Mouse (Mus musculus) urinary bladder, postnatal 0 days (tissue): Measurements from ENCODE around the gene Brf1. TPM values are rescaled to one million over a fixed set of nuclear protein-coding genes. Genes with fewer than 3 reads are reported as not detected.

Experiments
- microRNA-seq: library from miRNA; unstranded; fragments of <30 nt; microRNA quantifications from one replicate; pipeline ENCODE4, GENCODE M21; 2016
- polyA plus RNA-seq: library from polyadenylated mRNA; unstranded; fragments of >200 nt; fragmentation: Nextera tagmentation; extraction: Ambion mirVana; gene quantifications from 2 replicates; pipeline ENCODE4 v1.2.1, GENCODE M21; 2015

Gene Brf1
- 33.3 and 34.9 TPM in 2 replicates for polyA plus RNA-seq

DNA sequence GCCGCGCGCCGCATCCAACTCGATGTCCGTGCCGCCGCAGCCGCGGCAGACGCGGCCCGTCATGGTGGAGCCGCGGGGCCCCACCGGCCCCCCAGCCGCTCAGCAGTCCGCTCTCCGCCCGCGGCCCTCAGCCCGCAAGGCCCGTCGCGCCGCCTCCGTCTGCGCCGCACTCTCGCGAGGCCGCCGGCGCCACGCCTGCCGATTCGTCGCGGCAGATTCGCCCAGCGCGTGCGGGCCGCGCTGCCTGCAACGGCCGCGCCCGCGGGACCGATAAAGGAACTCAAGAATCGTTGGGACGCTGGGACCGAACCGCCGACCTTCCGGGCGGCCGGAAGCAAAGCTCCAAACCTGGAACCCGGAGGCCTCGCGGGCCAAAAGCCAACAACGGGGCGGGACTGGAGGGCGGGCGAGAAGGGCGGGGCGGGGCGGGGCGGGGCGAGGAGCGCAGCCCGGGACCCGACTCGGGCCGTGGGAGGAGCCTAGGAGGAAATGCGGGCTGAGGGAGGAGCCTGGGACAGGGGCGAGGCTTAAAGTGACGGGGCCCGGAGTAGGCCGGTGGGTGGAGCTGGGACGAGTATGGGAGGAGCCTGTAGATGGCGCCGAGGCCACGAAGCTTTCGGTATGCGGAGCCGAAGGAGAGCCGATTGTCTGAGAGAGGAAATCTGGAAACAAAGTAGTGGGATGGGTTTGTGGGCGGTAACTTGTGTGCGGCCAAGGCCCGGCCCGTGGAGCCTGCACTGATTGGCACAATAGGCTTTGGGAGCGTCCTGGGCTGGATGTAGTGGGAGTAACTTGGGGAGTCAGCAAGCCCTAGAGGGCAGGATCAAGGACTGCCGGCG is at the start of gene Brf1:
Brf1 (minus strand) TSS at position 411 of the 839 bp plus-strand sequence.

DNA sequence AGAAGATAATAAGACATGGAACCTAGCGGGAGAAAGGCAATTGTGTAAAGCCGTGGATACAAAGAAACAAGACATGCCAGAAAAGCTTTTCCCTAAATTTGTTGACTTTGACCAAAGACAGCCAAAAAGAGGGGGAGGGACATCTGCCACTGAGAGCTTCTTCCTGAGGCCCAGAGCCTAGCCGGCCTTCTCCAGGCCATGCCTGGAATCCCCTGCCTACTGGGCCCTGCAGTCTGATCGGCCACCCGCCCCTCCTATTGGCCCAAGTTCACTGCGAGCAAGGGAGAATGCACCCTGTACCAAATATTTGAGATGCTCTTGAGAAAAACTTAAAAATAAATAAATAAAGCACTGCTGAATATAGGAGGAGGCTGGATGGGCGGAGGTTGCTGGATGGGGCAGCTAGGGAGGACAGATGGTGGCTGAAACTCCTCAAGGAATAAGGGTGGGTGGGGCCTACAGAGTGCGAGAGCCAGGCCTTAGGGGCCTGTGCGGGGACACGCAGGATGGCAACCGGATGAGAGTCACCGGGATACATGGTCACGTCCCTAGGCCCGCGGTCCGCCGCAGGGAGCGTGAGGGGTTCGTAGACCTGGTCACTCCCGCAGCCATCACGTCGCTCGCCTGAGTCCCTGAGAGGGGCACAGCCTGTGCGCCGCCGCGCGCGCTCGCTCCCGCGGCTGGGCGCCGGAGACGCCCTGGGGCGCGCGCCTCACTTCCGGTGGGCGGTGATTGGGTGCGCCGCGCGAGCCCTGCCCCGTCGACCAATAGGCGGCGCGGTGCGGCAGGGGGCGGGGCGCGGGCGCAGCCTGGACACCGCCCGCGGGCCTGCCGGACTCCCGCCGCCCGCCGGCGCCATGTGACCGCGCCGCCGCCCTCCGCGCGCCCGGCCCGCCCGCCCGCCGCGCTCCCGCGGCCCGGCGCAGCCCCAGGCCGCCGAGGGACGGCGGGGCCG is 13.4 kb upstream of the Brf1 start, which contains the start of gene Pacs2:
Pacs2 (plus strand) TSS at position 905 of the 955 bp plus-strand sequence.

DNA sequence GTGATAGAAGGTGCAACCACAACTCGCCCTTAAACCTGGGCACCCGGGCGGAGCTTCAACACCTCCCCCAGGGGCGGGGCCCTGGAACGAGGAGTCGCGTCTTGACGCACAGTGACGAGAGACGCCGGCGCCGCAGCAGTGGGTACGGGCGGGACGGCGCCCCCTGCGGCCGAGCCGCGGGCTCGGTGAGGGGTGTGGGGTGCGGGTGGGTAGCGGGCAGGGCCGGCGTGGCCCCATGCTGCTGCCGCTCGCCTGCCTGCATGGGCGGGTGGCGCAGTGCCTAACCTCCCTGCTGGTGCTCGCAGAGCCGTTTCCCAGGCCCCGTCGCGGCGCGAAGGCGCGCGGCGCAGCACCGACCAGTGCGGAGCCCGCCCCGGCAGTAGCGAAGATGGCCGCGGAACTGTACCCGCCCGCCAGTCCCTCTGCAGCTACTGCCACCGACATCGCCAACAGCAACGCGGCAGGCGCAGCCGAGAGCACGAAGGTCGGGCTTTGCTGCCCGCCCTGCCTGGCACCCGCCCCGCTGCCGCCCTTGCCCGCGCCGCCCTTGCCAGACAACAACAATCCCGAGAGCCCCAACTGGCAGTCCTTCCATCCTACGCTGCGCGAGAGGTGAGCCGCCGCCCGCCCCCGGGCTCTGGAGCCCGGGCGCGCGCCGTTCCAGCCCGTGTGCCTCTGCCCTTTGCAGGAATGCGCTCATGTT is 24.0 kb downstream of the Brf1 start, which contains the start of gene Btbd6:
Btbd6 (plus strand) TSS at position 112 of the 703 bp plus-strand sequence.

DNA sequence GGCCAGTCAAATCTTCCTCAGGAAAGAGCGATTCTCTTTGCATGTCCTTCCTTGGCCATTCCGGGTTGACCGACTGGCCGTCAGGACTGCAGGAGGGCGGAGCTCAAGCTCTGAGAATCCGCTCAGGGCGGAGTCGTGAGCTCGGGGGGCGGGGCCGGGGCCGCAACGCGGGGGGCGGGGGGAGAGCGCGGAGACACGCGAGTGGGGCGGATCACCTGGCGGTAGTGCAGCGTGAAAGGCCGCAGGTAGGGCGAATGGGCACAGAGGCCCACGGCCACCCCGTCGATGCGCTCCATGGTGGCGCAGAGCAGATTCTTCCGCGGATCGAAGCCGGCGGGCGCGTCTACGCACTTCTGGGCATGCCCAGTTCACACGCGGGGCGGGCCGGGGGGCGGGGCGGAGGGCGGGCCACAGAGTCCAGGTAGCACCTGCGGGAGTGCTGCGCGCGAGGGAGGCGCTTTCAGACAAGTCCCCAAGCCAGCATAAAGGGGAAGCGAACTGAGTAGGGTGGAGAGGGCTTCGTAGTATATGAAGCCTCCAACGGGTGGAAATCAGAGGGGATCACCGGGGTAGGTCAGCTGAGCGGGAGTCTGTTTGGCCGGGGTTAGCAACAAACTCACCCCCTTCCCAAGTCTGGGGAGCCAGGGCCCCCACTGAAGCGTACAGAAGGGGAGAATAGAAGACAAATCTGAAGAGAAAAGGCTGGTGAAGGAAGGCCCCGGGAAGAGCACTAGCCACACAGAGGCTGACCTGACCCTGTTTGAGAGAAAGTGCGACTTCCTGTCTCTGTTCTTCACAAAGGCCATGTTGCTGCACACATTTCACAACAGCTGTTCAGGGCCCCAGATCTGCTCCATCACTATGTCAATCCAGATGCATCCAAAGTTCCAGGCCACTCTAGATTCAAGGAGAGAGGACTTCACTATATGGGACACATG is 58.5 kb downstream of the Brf1 start, which contains the start of gene Nudt14:
Nudt14 (minus strand) TSS at position 349 of the 938 bp plus-strand sequence.

DNA sequence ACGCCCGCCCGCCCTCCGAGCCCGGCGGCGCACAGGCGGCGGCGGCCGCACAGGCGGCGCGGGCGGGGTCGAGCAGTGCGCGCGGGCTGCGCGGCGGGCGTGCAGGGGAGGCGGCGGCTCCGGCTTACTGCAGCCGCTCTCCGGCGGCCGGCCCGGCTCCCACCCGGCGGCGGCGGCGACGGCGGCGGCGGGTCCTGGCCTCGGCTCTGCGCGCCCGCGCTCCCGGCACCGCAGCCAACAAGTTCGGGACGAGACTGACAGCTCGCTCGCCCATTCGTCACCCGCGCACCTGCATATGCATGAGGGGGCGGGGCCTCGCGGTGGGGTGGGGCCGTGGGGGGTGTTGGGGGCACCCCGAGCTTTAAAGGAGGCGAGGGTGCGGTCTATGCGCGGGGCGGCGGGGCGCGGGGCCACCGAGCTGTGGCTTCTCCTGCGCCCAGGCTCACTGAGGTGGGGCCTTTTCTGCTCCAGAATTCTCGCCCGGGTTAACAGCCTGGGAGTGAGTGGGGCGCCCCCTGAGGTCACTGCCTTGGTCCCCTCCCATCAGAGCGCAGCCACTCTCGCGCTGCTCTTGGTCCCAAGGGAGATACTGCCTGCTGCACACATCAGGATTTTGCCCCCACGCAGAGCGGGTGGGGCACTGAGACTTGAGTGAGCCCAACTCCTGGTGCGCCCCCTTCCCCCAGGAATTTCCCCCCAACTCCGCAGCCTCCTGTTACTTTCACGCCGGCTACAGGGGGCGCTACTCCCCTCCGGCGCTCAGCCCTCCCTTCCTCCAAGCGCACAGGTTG is 70.7 kb downstream of the Brf1 start, which contains the start of gene Jag2:
Jag2 (minus strand) TSS at position 215 of the 791 bp plus-strand sequence.

Small RNAs within 50 kb of the gene (microRNA-seq; reads per million reads assigned to microRNA genes)
- not detected for gene Mir6941

Other genes with a start within 250 kb of the Brf1 start
- gene Pld4, start 240.0 kb downstream of the Brf1 start, polyA plus RNA-seq = 9.9 and 10.0 TPM in 2 replicates
- gene Ahnak2, start 198.0 kb downstream of the Brf1 start, polyA plus RNA-seq = 21.2 and 22.1 TPM in 2 replicates
- 5.8 TPM in 2 replicates for gene Clba1, start 191.8 kb downstream of the Brf1 start, polyA plus RNA-seq
- gene Cdca4, start 171.3 kb downstream of the Brf1 start, polyA plus RNA-seq = 29.8 and 35.8 TPM in 2 replicates
- 0.23 and 0.52 TPM in 2 replicates for gene Gpr132, start 132.5 kb downstream of the Brf1 start, polyA plus RNA-seq
- gene Jag2, start 70.9 kb downstream of the Brf1 start, polyA plus RNA-seq = 3.5 and 4.5 TPM in 2 replicates
- gene Nudt14, start 58.6 kb downstream of the Brf1 start, polyA plus RNA-seq = 64.5 and 69.2 TPM in 2 replicates
- gene Btbd6, start 24.2 kb downstream of the Brf1 start, polyA plus RNA-seq = 14.5 and 14.6 TPM in 2 replicates
- gene Pacs2, start 13.8 kb upstream of the Brf1 start, polyA plus RNA-seq = 8.2 and 8.7 TPM in 2 replicates
- gene Tex22, start 73.8 kb upstream of the Brf1 start, polyA plus RNA-seq = not detected in 2 replicates
- gene Mta1, start 97.6 kb upstream of the Brf1 start, polyA plus RNA-seq = 7.0 and 7.5 TPM in 2 replicates
- gene Crip2, start 139.5 kb upstream of the Brf1 start, polyA plus RNA-seq = 190 and 212 TPM in 2 replicates
- 1,080 and 1,215 TPM in 2 replicates for gene Crip1, start 145.6 kb upstream of the Brf1 start, polyA plus RNA-seq
- 4.7 and 7.3 TPM in 2 replicates for gene Tedc1, start 155.7 kb upstream of the Brf1 start, polyA plus RNA-seq
- gene Tmem121, start 185.2 kb upstream of the Brf1 start, polyA plus RNA-seq = 2.9 and 3.8 TPM in 2 replicates